Mouse (Mus musculus): ENCODE measurements around the gene C1qtnf6. TPM values are rescaled to one million over a fixed set of nuclear protein-coding genes. Genes with fewer than 3 reads are reported as not detected.

C1qtnf6 gene
- total and polyA plus RNA-seq, 3 experiments: 5.7 to 28.1 (median 6.3) TPM

GRCm38 (mm10) chr15:78572658-78573397 is 41.6 kb upstream of the C1qtnf6 start, which contains the start of gene Rac2 (continued):
- TF ChIP-seq USF1 (IDR thresholded peaks at IDR 0.05; ENCODE audit: low read depth, low read length): no peak
- no peak for TF ChIP-seq JUND (conservative IDR thresholded peaks at IDR 0.05; ENCODE audit: low read depth, low read length)
- TF ChIP-seq TCF12 (IDR thresholded peaks at IDR 0.05; ENCODE audit: low read depth, low read length): peak; percentile 90
- peak; percentile 13; the same call in 1 of the 2 replicates for TF ChIP-seq MAFK (IDR thresholded peaks at IDR 0.05; ENCODE audit: insufficient replicate concordance, low read length)
- peak; percentile 78 for TF ChIP-seq MAX (IDR thresholded peaks at IDR 0.05; ENCODE audit: low read length)
- peak; percentile 19 for TF ChIP-seq SMC3 (IDR thresholded peaks at IDR 0.05; ENCODE audit: low read depth, low read length)
- peak; percentile 55; the same call in 1 of the 2 replicates for TF ChIP-seq ETS1 (conservative IDR thresholded peaks at IDR 0.05; ENCODE audit: low read depth, low read length)
- peak; percentile 81 for TF ChIP-seq SIN3A (IDR thresholded peaks at IDR 0.05; ENCODE audit: low read length)
- peak; percentile 89 for TF ChIP-seq POLR2A (IDR thresholded peaks at IDR 0.05; ENCODE audit: low read depth, low read length)
- no peak for TF ChIP-seq USF2 (conservative IDR thresholded peaks at IDR 0.05; ENCODE audit: low read depth, low read length)
- 0 out of 2 replicates have a peak, but pooled peaks have one; percentile 54 for TF ChIP-seq RCOR1 (conservative IDR thresholded peaks at IDR 0.05; ENCODE audit: low read depth, low read length)
- no peak for TF ChIP-seq E2F4 (IDR thresholded peaks at IDR 0.05; ENCODE audit: insufficient replicate concordance, low read depth, low read length)
- TF ChIP-seq RAD21 (IDR thresholded peaks at IDR 0.05; ENCODE audit: low read depth, low read length): no peak; the same call in 1 of the 2 replicates
- no peak for TF ChIP-seq UBTF (IDR thresholded peaks at IDR 0.05; ENCODE audit: low read depth, low read length)

GRCm38 (mm10) chr15:78572270-78572600 is 41.0 kb upstream of the C1qtnf6 start:
- peaks cover 53 to 74% of the 10 kb centered on the region in 2 experiments for H3K4me1 ChIP-seq (ENCODE audit: control insufficient read depth in 1 of 2, insufficient read depth in 2 of 2)
- peak overlapping the region; percentile 19; the same call in 1 of the 2 replicates for H3K4me2 ChIP-seq (ENCODE audit: insufficient read depth, low read depth, poor library complexity, severe bottlenecking)
- no peaks in the 10 kb centered on the region for H3K27me3 ChIP-seq (replicated peaks)

More at GRCm38 (mm10) chr15:78572270-78572600, 41.0 kb upstream of the C1qtnf6 start:
- peaks cover 6% of the 10 kb centered on the region for H3K9me3 ChIP-seq (replicated peaks; ENCODE audit: low read length)
- peak overlapping the region; percentile 98 for H3K27ac ChIP-seq (ENCODE audit: insufficient read depth, low read depth)
- DNase-seq (ENCODE audit: extremely low read depth): no peak
- H3K4me3 ChIP-seq (replicated peaks in 1 of 3; ENCODE audit: low read depth in 2 of 3, low read length in 2 of 3, poor library complexity in 1 of 3): peak overlapping the region; percentile 72 to 98 (median 87)
- dilution Hi-C loops (cut with MboI; ENCODE audit: extremely low pct_ligation_motif_present, extremely low pct_unique_long_range_greater_than_20kb, low sequenced_read_pairs) (no loop called here), in situ Hi-C loops (cut with MboI; ENCODE audit: low pct_ligation_motif_present, low pct_unique_long_range_greater_than_20kb, low sequenced_read_pairs) (no loop called here)
- TF ChIP-seq MAX (IDR thresholded peaks at IDR 0.05; ENCODE audit: low read length): no peak
- no peak for TF ChIP-seq RAD21 (IDR thresholded peaks at IDR 0.05; ENCODE audit: low read depth, low read length)
- no peak for TF ChIP-seq PAX5 (IDR thresholded peaks at IDR 0.05; ENCODE audit: low read length)
- no peak for TF ChIP-seq ETS1 (conservative IDR thresholded peaks at IDR 0.05; ENCODE audit: low read depth, low read length)
- no peak for TF ChIP-seq JUND (conservative IDR thresholded peaks at IDR 0.05; ENCODE audit: low read depth, low read length)
- TF ChIP-seq NRF1 (IDR thresholded peaks at IDR 0.05; ENCODE audit: low read depth, low read length): no peak
- no peak for TF ChIP-seq ZMIZ1 (IDR thresholded peaks at IDR 0.05; ENCODE audit: low read depth, low read length)
- TF ChIP-seq MAFK (IDR thresholded peaks at IDR 0.05; ENCODE audit: insufficient replicate concordance, low read length): no peak
- TF ChIP-seq MEF2A (IDR thresholded peaks at IDR 0.05; ENCODE audit: borderline replicate concordance, low read depth, low read length): no peak
- no peak for TF ChIP-seq ZKSCAN1 (IDR thresholded peaks at IDR 0.05; ENCODE audit: borderline replicate concordance, low read depth, low read length)
- TF ChIP-seq NELFE (IDR thresholded peaks at IDR 0.05; ENCODE audit: low read depth, low read length): no peak
- peaks cover 37 to 46% of the 10 kb centered on the region in 2 experiments for H3K36me3 ChIP-seq (replicated peaks in 1 of 2; ENCODE audit: control insufficient read depth in 1 of 2, insufficient read depth in 1 of 2, low read length in 1 of 2)
- peaks cover 44% of the 10 kb centered on the region for H3K79me2 ChIP-seq (replicated peaks; ENCODE audit: control insufficient read depth, extremely low read depth, insufficient read depth, poor library complexity, severe bottlenecking)
- H3K9ac ChIP-seq (ENCODE audit: insufficient read depth, low read depth): peak overlapping the region; percentile 97

Data from CH12.LX (cell line).